Mouse (Mus musculus): ENCODE data around the gene Vsig1.

The Vsig1 gene

DNA sequence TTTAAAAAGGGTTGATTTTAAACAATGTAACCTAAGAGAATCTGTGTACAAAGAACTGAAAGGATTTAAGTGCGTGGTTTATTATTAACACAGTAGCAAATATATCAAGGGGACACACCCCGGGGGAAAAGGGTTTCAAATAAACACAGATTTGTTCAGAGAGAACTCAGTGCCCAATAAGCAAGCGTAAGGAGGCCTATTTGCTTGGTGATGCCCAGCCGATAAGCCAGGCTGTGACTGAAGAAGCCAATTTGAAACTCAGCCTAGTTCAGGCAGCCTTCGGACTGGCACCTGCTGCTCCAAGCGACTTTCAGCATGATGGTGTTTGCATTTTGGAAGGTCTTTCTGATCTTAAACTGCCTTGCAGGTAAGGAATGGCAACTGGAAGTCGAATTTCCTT is at the start of gene Vsig1:
TSS of gene Vsig1 (plus strand) at position 249 of the 400 bp plus-strand sequence.
- no peak for DNase-seq (ENCODE audit: low spot score in 2 of 2)

DNA sequence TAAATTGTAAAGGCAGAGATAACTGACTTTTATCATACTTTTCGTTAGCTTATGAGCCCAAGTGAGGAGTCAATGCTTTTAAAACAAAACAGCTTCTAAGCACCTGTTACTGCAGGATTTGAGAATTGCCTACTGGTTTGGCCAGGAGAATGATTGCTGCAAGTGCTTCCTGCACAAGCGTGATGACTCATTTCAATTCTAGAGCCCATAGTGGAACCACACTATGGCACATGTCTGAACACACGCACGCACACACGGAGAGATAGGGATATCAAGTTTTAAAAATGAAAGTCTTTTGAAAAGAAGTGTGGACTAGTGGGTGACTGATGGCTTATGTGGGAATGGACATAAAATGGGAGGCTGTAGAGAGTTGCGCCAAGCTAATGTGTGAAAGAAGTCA is 44.6 kb upstream of the Vsig1 start:
- DNase-seq (ENCODE audit: low spot score in 2 of 2) = no peak

DNA sequence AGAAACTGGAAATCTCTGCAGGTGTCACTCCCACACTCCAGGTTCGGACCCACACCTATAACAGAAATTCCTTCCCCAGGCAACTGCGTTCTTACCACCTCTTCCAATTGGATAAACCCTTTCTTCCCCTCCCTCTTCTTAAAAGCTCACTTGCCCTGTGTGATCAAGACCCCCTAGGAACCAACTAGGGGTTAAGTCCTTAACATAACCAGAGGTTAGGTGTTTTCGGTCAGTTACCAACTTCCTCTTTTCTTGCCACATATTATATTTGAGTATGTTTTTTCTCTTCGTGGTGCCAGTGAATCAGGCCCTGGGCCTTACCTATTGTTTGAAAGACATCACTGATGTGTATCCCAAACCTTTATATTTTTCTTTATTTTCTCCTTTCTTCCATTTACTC is 44.0 kb upstream of the Vsig1 start:
- DNase-seq (ENCODE audit: low spot score in 2 of 2) = no peak

DNA sequence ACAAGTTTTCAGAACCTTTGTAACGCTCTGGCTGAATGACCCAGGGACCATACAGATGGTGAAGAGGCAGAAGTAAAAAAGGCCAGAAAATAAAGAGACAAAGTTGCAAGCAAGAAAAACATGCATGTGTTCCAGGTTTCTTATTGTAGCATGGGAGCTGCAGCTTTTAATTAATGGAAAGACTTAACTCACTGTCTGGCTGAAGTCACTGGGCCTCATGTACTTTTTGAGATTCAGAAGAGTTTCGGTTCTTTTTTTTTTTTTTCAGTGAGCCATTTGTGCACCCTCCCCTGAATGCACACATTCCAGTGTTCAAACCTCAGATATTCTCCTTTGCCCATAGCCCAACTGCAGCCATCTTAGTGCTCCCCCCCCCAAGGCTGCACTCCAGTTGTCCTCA is 20.2 kb upstream of the Vsig1 start:
- no peak for DNase-seq (ENCODE audit: low spot score in 2 of 2)

DNA sequence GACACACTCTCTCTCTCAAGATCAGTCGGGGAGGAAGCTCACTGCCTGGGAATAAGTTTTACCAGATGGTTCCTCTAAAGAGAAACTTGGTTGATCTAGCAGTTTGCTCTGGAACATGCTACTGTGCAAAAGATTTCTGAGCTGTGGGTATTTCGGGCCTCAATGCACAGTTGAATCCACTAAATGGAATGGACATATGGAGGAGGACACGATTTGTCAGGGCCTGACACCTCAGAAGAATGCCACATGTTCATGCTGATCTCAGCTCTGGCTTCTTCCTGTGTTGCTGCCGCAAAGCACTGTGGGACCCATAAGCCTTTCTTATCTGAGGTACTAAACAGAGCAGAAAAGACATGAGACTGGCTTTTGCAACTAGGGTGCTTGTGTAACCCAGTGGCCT is 15.6 kb upstream of the Vsig1 start:
- no peak for DNase-seq (ENCODE audit: low spot score in 2 of 2)

DNA sequence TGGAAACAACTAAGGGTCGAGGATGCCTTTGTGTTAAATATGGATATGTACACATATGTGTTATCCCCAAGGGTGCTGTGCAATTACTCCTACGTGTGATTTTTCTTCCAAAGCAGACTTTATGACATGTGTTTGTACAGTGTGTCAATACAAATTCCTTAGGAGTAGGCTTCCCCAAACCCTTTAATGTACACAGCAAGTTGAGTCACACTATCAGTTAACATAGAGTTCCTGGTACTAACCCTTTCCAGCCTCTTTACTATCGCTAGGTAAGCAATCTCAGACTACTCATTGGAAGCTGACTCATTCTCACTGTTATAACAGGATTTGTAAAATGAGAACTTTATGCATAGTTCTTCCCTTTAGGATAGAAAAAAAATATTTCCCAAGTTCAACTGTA is 3.9 kb upstream of the Vsig1 start:
- no peak for DNase-seq (ENCODE audit: low spot score in 2 of 2)

DNA sequence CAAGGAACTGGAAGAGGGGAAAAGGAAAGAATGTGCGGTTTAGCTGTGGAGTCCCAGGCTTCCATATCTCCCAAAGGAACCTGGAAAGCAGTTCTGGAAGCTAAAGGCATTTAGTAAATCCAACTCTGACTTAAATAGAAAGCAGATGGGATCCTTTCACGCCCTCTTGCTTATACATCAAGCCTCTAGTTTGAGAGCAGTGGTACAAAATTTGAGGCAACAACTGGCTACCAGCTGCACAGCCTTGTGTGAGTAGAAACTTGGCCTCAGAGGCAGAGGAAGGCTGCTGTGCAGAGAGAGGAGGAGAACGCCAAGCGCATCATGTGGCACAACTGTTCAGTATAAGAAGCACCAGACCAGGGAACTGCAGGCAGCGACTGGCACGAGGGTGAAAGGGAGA is 13.9 kb downstream of the Vsig1 start:
- no peak for DNase-seq (ENCODE audit: low spot score in 2 of 2)

DNA sequence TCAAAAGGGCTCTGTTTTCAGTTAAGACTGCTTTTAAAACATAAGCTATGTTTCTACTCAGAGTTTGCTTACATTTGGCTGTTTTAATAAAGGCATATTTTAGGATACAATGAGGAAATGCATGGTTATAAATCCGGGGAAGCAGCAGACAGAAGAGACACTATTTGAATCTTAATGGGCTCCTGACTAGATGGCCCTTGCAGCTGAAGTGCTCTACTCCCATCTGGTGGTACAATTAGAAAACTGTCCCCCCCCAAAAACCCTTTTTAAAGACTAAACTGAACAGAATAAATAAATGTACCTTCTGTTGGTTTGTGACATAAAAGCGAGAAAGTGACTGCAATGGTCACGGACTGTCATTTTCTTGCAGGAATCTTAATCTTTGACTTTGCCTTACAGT is 24.7 kb downstream of the Vsig1 start:
- DNase-seq (ENCODE audit: low spot score in 2 of 2) = no peak

DNA sequence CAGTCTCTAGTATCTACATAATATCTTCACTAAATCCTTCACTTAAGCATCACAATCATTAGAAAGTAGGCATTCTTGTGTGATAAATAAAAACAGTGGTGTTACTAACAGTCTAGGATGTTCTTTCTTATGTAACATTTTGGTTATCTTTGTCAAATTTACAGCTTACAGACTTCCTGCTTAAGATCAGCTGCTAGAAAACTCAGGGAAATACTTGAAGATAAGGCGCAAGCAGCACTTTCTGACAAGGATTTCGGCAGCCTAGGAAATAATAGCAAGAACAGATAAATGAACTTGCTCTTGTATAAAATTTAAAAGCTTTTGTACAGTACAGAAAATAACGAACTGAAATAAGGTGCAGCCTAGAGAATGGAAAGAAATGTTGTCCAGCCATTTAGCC is 25.9 kb downstream of the Vsig1 start:
- no peak for DNase-seq (ENCODE audit: low spot score in 2 of 2)

DNA sequence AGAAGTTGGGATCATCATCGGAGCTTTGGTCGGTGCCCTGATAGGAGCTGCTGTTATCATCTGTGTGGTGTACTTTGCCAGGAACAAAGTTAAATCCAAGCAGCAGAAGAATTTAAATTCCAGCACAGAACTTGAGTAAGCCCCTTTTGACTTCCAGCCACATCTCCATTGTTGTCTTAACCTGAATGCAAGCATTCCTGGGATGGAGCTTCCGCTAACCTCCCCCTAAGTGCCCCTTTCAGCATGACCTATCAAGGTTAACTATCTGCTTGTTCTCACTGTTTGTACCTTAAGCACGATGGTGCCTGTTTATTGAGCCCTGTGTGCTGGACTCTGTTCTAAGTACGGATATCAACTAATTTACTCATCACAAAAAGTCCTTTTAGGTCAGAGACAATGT is 28.9 kb downstream of the Vsig1 start:
- no peak for DNase-seq (ENCODE audit: low spot score in 2 of 2)

DNA sequence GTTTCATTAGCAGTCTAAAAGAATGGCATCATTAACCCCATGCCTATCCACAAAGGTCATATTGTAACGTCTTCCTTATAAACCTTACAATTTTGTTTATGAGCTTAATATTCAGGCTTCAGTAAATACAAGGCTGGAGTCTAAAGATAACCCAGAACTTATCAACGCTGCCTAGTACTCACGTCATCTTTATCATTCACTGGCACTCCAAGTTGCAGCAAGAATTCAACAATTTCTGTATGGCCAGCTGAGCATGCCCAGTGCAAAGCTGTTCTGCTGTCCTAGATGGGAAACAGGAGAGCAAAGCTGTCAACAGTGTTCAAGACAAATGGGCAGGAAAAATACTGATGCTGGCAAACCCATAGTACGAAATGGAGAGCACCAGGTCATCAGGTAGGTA is 46.2 kb downstream of the Vsig1 start:
- DNase-seq (ENCODE audit: low spot score in 2 of 2) = peak; percentile 39 to 51

DNA sequence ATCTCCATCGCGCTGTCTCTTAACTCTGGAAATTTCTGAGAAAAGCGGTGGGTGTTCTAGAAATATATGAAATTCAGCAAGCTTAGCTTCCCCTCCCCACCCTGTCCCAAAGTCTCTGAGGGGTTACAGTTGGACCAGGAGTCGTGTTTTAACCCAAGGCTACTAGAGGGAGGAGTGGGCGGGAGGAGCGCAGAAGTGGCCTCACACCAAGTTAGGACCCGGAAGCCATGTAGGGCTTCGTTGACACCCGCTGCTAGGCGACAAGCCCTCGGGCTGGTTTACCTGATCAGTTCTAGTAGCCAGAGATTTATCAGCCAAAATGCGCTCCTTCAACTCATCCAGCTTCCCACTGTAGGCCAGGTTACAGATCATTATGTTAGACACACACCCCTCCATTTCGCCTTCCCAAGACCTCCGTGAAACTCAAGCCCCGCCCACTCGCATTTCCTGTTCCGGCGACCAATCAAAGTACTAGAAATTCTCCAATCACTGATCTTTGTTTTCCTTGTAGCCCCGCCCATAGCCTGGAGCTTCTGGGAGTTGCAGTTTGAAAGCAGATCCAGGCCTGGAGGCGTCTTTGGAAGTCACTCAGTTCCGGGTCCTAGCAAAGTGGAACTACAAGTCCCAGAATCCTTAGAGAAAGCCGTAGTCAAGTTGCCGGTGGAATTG is 49.0 kb downstream of the Vsig1 start, which contains the start of the genes Psmd10 and Atg4a:
TSS of gene Psmd10 (minus strand) at position 457 of the 669 bp plus-strand sequence.
TSS of gene Atg4a (plus strand) at position 636 of the 669 bp plus-strand sequence.
- peak; percentile 78 to 94 for DNase-seq (ENCODE audit: low spot score in 2 of 2)

DNA sequence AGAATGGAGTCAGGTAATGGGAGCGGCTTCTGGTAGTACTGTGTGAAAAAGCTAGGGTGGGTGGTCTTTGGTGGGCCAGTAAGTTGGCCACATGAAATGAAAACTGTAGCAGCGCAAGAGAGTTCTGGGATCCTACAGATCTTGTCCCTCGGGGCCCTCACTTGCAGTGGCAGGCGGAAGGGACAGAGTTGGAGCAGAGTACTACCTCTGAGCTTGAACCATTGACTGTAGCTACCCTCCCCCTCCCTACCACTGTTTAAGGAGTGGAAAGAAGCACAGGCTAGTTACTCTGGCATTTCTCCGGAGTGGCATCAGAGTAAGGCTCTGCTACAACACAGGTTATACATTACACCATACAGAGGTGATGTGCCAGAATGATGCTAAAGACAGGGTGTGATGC is 49.6 kb downstream of the Vsig1 start:
- DNase-seq (ENCODE audit: low spot score in 2 of 2) = no peak

DNA sequence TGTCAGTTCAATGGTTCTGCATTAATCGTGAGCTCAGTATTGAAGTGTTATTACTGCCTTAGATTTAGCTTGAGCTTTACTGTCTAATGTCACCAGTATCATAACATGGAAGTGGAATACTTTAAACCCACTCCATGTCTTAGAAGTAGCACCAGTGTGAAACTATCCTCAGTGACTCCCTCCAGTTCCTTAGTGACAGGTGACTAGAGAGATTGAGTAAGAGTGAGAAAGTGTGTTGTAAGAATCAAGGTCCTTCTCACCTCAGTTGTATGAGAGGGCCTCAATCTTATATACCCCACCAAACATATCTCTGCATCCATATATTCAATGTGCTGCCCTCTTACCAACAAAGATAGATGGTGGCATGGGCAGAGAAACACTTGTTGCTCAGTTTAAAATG is 71.5 kb downstream of the Vsig1 start:
- DNase-seq (ENCODE audit: low spot score in 2 of 2) = no peak

DNA sequence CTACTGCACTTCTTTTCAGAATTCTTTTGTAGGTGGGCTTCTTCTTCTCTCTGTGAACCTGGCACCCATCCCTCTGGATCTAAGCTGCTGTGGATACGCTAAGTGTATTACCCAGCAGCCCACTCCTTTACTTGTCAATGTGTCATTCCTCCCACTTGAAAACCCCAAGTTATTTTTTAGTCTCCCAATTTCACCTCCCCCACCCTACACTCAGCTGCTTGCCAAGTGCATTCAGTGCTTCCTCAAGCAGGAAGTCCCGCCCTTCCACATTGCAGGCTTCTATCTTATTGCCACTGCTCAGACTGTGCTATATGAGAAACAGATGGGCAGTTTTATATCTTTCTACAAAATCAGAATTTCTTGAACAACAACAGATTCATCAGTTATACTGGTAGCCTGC is 72.1 kb downstream of the Vsig1 start:
- no peak for DNase-seq (ENCODE audit: low spot score in 2 of 2)

DNA sequence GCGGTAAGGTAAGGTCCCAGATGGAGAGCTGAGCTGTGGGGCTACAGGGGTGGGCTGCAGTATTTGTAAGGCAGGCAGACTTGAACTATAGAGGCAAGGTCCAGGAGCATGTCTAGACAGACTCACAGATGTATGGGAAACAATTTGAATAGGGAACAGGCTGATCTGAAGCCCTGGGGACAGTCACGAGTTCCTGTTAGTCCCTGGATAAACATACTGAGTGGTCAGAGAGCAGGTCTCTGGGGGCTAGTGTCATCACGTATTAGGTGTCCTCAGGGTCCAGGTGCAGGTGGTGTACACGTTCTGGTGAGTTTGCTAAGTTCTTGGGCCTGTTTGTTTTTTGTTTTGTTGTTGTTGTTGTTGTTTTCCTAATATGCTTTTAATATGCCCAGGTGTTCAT is 72.8 kb downstream of the Vsig1 start:
- no peak for DNase-seq (ENCODE audit: low spot score in 2 of 2)

DNA sequence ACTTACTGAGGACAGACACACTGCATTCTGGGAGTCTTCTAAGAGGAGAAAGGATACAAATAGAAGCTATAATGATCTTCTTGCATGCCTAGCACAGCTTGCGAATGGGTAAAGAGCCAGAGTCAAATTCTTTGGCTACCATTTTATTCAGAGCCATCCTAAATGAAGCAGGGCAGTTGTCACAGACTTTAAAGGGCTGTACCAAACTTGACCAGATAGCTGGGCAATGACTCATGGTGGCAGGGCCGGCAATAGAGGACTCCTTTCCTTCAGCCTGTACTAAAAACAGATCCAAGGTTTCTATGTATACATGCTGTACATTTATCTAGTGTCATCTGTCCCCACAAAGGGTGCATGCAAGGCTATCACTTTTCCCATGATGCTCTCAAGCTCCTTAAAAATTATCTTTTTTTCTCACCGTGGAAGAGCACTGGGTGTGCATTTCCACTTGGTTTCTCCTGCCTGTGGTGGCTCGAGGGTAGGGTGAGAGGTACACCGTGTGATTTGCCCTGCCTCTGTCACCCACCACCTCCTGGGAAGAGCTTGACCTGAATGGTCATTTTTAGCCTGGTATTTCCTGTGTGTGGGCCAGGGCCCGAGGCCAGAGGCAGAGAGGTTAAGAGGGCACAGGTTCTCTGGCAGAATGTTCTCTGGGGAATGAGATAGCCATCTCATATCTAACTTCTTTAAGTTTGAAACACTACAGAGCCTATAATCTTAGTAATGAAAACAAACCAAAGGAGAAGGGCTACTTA is 76.0 kb downstream of the Vsig1 start:
- no peak for DNase-seq (ENCODE audit: low spot score in 2 of 2)

DNA sequence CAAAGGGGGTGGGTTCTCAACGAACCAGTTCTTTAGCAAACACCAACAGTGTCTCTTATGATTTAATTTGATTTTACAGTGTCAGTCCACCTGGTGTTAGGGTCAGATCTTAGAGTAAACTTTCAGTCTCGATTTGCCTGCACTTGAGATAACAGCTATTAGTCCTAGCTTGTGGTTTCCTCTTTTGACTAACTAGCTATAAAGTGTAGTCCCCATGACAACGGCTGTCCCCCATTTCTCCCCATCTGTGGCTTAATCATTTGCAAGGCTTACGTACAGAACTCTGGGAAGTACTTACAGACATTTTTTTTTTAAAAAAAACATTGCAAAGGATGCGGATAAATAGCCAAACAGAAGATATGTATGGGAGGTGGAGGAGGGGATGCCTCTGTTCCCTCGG is 77.4 kb downstream of the Vsig1 start:
- no peak for DNase-seq (ENCODE audit: low spot score in 2 of 2)

DNA sequence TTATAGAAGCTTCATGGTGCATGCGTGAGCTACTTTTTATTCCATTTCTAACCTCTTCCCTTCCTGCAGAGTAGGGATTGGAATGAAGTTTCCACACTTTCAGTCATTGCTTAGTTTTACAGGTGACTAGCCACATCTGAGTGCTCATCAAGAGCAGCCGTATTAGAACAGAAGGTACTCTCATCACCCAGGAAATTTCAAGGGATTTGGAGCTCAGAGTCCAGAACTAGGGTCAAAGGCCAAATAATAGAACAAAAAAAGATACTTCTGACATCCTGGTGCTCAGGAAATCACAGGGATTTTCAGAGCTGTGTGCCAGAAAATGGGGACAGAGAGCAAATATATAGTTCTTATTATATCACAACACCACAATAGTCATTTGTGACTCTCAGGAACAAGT is 77.8 kb downstream of the Vsig1 start:
- no peak for DNase-seq (ENCODE audit: low spot score in 2 of 2)

Measured in spleen, postnatal 10 days (tissue).